Mouse (Mus musculus) layer of hippocampus, postnatal 25 days (tissue): ENCODE measurements around the gene Cap1. TPM values are rescaled to one million over a fixed set of nuclear protein-coding genes. Genes with fewer than 3 reads are reported as not detected.

Source experiments
- DNase-seq, 2 experiments: peaks; one replicate each; pipeline ENCODE4 v3.0.0; 2022; ENCODE audit warnings: mixed read lengths in 2 of 2, low spot score in 1 of 2; ENCODE audit errors: extremely low spot score in 1 of 2
- total RNA-seq, 2 experiments: library from RNA; stranded (reverse); gene quantifications; 2 replicates each; pipeline ENCODE4 v1.2.3; 2021

Cap1 gene
- total RNA-seq, 2 experiments from 2014 or later, result 299 to 313 TPM

- DNase-seq, result peak; percentile 61 to 68
These were observed 5.1 kb upstream of the Cap1 start for GRCm38 (mm10) chr4:122890881-122891481.

- no peak for DNase-seq
These were observed 1.5 kb upstream of the Cap1 start for GRCm38 (mm10) chr4:122887336-122887735.

GRCm38 (mm10) chr4:122886579-122887254 is 861 bp upstream of the Cap1 start:
- peak in 1 of 2 experiments; percentile 40 for DNase-seq

- DNase-seq, result no peak
These were observed 1.1 kb downstream of the Cap1 start for GRCm38 (mm10) chr4:122884481-122885340.

GRCm38 (mm10) chr4:122884051-122884450 is 1.8 kb downstream of the Cap1 start:
- no peak for DNase-seq

GRCm38 (mm10) chr4:122883294-122883693 is 2.6 kb downstream of the Cap1 start:
- DNase-seq, result no peak

GRCm38 (mm10) chr4:122882544-122882943 is 3.3 kb downstream of the Cap1 start:
- DNase-seq, result no peak

GRCm38 (mm10) chr4:122878333-122879070 is 7.4 kb downstream of the Cap1 start:
- DNase-seq, result no peak

- no peak for DNase-seq
These were observed 12.3 kb downstream of the Cap1 start for GRCm38 (mm10) chr4:122873512-122873911.

- DNase-seq, result no peak
These were observed 12.9 kb downstream of the Cap1 start for GRCm38 (mm10) chr4:122873003-122873402.

- DNase-seq, result no peak
These were observed 13.9 kb downstream of the Cap1 start for GRCm38 (mm10) chr4:122871989-122872388.

GRCm38 (mm10) chr4:122871269-122871668 is 14.6 kb downstream of the Cap1 start:
- DNase-seq, result no peak

GRCm38 (mm10) chr4:122870741-122871140 is 15.1 kb downstream of the Cap1 start:
- no peak for DNase-seq

GRCm38 (mm10) chr4:122870027-122870426 is 15.8 kb downstream of the Cap1 start:
- no peak for DNase-seq

GRCm38 (mm10) chr4:122868041-122868440 is 17.8 kb downstream of the Cap1 start:
- DNase-seq, result no peak

GRCm38 (mm10) chr4:122861836-122862235 is 24.0 kb downstream of the Cap1 start:
- no peak for DNase-seq

- no peak for DNase-seq
These were observed 26.7 kb downstream of the Cap1 start for GRCm38 (mm10) chr4:122859096-122859674.

GRCm38 (mm10) chr4:122857909-122858308 is 27.9 kb downstream of the Cap1 start:
- no peak for DNase-seq

- DNase-seq, result no peak
These were observed 31.1 kb downstream of the Cap1 start for GRCm38 (mm10) chr4:122854770-122855169.

GRCm38 (mm10) chr4:122853691-122854090 is 32.2 kb downstream of the Cap1 start:
- no peak for DNase-seq
